Mouse (Mus musculus): ENCODE measurements at regions not wholly inside any gene's neighbourhood (a gene's known extent, or its start where the extent isn't known, plus 50 kb on each side); places are given as distances from the start of the nearest gene placed in this dataset.

DNA sequence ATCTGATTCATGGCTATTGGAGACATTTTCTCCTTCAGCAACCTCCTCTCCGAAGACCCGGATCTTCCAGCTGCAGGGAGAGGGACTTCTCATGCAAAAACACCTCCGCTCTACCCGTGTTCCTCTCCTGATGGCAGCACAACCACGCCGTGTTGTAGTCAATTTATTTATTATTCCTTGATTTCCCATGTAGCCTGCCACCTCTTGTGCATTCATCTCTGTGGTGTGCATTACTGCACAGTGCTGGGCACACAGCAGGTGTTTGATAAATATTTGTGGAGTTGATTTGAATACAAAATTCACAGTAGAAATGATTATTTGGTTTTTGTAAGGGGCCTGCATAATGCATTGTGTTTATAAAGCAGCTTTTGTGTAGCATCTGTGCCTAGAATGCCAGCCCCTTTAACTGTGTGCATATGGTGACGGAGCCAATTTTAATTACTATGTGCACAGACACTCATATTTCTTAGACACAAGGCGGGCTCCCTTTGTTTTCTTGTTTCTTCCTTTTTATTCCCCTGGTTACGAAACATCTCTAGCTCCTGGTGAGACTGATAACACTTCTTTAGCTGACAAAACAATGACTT is 124.4 kb upstream of the Chd6 start:
- H3K4me1 ChIP-seq = no peaks in the 10 kb centered on the region
- H3K36me3 ChIP-seq = no peaks in the 10 kb centered on the region
- no peaks in the 10 kb centered on the region for H3K9me3 ChIP-seq
- ATAC-seq (ENCODE audit: extremely low read depth, insufficient number of reproducible peaks, low FRiP score, low TSS enrichment) = no peak
- H3K27ac ChIP-seq (replicated peaks) = no peak overlapping the region
- H3K4me2 ChIP-seq = no peak overlapping the region
- H3K9ac ChIP-seq = no peak overlapping the region
- no peaks in the 10 kb centered on the region for H3K27me3 ChIP-seq (replicated peaks)
- 78% methylated on average over 9 of the region's 9 CpGs for WGBS
- H3K4me3 ChIP-seq = no peak overlapping the region

DNA sequence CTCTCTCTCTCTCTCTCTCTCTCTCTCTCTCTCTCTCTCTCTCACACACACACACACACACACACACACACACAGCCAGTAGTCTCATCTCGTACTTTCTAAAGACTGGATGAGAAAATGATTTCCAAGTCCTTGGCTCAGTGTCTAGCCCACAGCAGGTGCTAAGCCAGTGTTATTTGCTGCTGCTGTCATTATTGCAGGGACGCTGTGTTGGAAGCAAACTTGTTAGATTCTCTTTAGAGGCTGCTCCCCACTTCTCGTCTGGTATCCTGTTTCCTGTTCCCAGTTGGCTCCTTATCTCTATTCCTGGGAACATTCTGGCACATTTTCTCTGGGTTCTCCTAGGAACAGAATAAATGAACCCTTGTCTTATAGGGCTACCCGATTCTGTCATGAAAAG is 122.5 kb upstream of the Chd6 start:
- no peaks in the 10 kb centered on the region for H3K27me3 ChIP-seq (replicated peaks)
- H3K4me1 ChIP-seq = no peaks in the 10 kb centered on the region
- H3K4me3 ChIP-seq = no peak overlapping the region
- no peak overlapping the region for H3K9ac ChIP-seq
- no peak for ATAC-seq (ENCODE audit: extremely low read depth, insufficient number of reproducible peaks, low FRiP score, low TSS enrichment)
- WGBS = 33% methylated on average over 4 of the region's 4 CpGs
- no peak overlapping the region for H3K4me2 ChIP-seq
- no peak overlapping the region for H3K27ac ChIP-seq (replicated peaks)
- no peaks in the 10 kb centered on the region for H3K9me3 ChIP-seq
- no peaks in the 10 kb centered on the region for H3K36me3 ChIP-seq

DNA sequence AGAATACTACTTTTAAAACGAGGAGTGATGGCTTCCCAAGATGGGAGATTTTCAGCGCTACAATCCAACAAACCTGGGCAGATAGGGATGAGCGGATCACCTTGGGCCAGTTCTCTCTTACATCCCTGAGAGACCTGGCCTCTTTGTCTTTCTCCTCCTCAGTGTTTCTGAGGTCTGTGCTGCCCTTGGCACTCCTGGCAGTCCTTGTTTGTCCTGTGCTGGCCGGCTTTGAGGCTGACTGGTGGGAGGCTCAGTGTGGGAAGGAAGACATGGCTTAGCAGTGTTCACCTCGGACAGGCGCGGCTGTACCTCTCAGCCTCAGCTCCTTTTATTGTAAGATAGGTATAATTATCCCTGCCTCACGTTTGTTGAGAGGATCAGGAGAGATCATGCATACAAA is 106.9 kb upstream of the Chd6 start:
- Histone ChIP-seq H3K9me3 (no peaks in the 10 kb centered on the region), H3K4me3 (no peak overlapping the region), H3K27ac (replicated peaks) (no peak overlapping the region), H3K36me3 (no peaks in the 10 kb centered on the region), H3K4me1 (no peaks in the 10 kb centered on the region), H3K27me3 (replicated peaks) (peaks cover 11% of the 10 kb centered on the region; the same call in 1 of the 2 replicates), H3K4me2 (no peak overlapping the region), H3K9ac (no peak overlapping the region)
- ATAC-seq (ENCODE audit: extremely low read depth, insufficient number of reproducible peaks, low FRiP score, low TSS enrichment) = no peak
- 74% methylated on average over 8 of the region's 8 CpGs for WGBS

DNA sequence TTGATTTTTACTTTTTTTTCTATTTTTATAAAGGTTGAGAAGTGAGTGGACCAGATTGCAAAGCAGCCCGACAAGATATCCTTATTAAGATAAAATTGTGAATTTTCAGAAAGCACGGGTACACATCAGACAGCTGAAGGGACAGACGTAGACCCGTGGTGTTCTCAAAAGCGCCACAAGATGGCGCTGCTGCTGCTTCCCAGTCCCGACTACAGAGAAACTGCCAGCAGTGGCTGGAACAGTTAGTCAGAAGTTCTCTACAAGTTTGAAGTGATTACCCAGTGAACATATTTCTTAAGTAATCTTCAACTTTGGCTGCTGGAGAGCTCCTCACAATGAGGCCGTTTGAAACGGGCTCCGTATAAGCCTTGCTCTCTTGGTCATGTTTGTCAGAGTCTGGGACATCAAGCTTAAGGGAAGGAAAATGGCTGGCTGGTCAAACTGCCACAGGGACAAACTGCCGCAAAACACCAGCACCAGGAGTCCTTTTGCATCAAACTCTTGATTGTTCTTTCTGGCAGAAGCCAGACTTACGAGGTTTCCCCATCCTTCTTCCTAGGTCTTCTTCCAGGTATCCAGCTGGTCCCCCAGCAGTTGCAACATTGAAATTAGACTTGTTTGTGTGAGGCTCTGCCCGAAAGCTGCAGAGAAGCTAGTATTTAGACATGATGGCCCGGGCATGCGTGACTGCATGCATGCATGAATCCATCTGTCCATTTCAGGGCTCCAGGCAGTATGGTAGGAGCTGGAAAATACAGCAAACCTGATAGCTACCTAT is 106.0 kb upstream of the Chd6 start:
- peaks cover 11% of the 10 kb centered on the region; the same call in 1 of the 2 replicates for H3K27me3 ChIP-seq (replicated peaks)
- peak overlapping the region; percentile 48 for H3K4me2 ChIP-seq
- no peak overlapping the region for H3K9ac ChIP-seq
- 26% methylated on average over 15 of the region's 15 CpGs for WGBS
- no peak overlapping the region for H3K27ac ChIP-seq (replicated peaks)
- H3K4me3 ChIP-seq = no peak overlapping the region
- H3K4me1 ChIP-seq = no peaks in the 10 kb centered on the region
- no peaks in the 10 kb centered on the region for H3K36me3 ChIP-seq
- no peak for ATAC-seq (ENCODE audit: extremely low read depth, insufficient number of reproducible peaks, low FRiP score, low TSS enrichment)
- no peaks in the 10 kb centered on the region for H3K9me3 ChIP-seq

DNA sequence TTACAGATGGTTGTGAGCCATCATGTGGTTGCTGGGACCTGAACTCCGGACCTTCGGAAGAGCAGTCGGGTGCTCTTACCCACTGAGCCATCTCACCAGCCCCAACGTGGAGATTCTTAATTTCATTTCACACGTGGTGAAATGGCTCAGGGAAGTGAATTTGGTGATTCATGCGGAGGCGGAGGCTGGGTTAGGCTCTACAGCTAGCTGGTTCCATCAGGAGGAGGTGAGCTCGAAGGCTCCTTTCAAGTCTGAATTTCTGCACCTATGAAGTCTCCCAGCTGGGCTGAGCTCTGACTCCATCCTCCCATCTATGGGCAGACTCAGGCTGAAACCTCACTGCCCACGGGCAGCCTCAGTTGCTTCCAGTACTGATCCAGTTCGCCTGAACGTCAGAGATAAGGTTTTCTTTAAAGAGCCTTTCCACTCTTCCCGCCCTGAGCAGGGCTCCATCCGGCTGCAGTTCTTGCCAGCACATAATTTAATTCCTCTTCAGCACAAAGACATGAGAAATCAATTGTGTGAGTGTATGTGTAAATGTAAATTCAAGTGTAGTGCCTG is 103.5 kb upstream of the Chd6 start:
- no peaks in the 10 kb centered on the region for H3K36me3 ChIP-seq
- no peak overlapping the region for H3K4me3 ChIP-seq
- no peak overlapping the region for H3K27ac ChIP-seq (replicated peaks)
- no peaks in the 10 kb centered on the region for H3K4me1 ChIP-seq
- no peaks in the 10 kb centered on the region for H3K9me3 ChIP-seq
- no peak overlapping the region for H3K4me2 ChIP-seq
- no peak for ATAC-seq (ENCODE audit: extremely low read depth, insufficient number of reproducible peaks, low FRiP score, low TSS enrichment)
- peaks cover 11% of the 10 kb centered on the region; the same call in 1 of the 2 replicates for H3K27me3 ChIP-seq (replicated peaks)
- WGBS = 60% methylated on average over 13 of the region's 13 CpGs
- H3K9ac ChIP-seq = no peak overlapping the region

DNA sequence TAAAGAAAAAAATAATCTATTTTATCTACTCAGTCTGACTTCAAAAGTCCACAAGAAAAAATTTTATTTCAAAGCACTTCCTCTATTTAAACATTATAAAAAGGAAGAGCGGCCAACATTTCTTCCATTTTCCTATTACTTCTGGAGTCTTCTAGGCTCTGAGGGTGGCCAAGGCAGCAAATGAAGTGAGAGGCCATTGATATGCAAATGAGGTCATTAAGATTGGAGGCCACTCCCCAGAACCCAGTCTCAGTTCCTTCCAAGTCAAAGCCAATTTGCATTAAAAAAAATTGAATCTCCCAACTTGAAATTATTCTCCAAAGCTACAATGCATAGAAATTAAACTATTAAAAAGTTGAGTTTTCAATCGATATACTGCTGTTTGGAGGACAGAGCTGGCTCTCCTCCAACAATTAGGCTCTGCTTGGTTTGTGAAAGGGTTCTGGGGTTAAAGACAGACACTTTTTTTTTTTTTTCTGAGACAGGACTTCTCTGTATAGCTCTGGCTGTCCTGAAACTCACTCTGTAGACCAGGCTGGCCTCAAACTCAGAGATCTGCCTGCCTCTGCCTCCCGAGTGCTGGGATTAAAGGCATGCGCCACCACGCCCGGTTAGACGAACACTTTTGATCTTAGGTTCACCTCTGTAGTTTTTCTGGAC is 88.0 kb upstream of the Chd6 start:
- ATAC-seq (ENCODE audit: extremely low read depth, insufficient number of reproducible peaks, low FRiP score, low TSS enrichment) = no peak
- Histone ChIP-seq H3K4me1 (no peaks in the 10 kb centered on the region), H3K27me3 (replicated peaks) (no peaks in the 10 kb centered on the region), H3K27ac (replicated peaks) (no peak overlapping the region), H3K9ac (no peak overlapping the region), H3K4me3 (no peak overlapping the region), H3K9me3 (no peaks in the 10 kb centered on the region), H3K36me3 (no peaks in the 10 kb centered on the region), H3K4me2 (no peak overlapping the region)
- 87% methylated on average over 7 of the region's 7 CpGs for WGBS

DNA sequence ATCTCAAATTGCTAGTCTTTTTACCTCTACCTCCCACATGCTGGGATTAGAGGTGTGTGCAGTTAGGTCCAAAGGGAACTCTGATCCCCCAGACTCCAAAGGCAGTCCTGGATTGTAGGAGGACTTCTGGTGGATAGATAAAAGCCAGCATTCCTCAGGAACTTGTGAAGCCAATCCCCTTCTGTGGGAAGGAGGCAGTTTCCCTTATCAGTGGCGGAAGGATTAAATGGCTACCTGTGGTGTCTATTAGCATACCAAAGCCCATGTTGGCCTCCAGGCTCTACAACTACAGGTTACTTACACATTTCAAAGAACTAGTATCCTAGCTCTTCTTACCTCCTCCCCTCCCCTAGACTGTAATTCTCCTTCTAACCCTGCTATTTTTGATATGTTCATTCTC is 78.6 kb upstream of the Chd6 start:
- H3K27me3 ChIP-seq (replicated peaks) = no peaks in the 10 kb centered on the region
- no peak overlapping the region for H3K4me2 ChIP-seq
- no peak overlapping the region for H3K9ac ChIP-seq
- WGBS = 36% methylated on average over 1 of the region's 1 CpGs
- H3K4me1 ChIP-seq = peaks cover 6% of the 10 kb centered on the region
- H3K4me3 ChIP-seq = no peak overlapping the region
- H3K36me3 ChIP-seq = no peaks in the 10 kb centered on the region
- no peak for ATAC-seq (ENCODE audit: extremely low read depth, insufficient number of reproducible peaks, low FRiP score, low TSS enrichment)
- H3K9me3 ChIP-seq = no peaks in the 10 kb centered on the region
- no peak overlapping the region for H3K27ac ChIP-seq (replicated peaks)

DNA sequence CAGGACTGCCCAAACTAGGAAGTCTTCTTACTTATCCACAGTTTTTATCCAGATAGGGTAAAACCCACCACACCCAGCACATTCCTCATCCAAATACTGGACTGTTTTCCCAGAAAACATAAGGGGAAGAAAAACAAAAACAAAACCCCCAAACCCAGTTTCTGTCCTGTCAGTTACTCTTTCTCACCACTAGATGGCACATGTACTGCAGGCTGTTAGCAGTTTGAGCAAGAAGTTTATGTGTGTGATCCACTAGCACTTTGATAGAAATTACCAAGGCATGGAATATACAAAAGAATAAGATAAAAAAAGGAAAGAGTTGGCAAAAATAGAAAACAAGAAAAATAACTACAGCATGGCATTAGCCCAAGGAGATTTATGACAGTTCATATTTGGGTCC is 76.2 kb upstream of the Chd6 start:
- Histone ChIP-seq H3K9me3 (no peaks in the 10 kb centered on the region), H3K27ac (replicated peaks) (no peak overlapping the region), H3K4me2 (no peak overlapping the region), H3K4me3 (no peak overlapping the region), H3K27me3 (replicated peaks) (no peaks in the 10 kb centered on the region), H3K4me1 (peaks cover 6% of the 10 kb centered on the region), H3K36me3 (no peaks in the 10 kb centered on the region), H3K9ac (no peak overlapping the region)
- no peak for ATAC-seq (ENCODE audit: extremely low read depth, insufficient number of reproducible peaks, low FRiP score, low TSS enrichment)

DNA sequence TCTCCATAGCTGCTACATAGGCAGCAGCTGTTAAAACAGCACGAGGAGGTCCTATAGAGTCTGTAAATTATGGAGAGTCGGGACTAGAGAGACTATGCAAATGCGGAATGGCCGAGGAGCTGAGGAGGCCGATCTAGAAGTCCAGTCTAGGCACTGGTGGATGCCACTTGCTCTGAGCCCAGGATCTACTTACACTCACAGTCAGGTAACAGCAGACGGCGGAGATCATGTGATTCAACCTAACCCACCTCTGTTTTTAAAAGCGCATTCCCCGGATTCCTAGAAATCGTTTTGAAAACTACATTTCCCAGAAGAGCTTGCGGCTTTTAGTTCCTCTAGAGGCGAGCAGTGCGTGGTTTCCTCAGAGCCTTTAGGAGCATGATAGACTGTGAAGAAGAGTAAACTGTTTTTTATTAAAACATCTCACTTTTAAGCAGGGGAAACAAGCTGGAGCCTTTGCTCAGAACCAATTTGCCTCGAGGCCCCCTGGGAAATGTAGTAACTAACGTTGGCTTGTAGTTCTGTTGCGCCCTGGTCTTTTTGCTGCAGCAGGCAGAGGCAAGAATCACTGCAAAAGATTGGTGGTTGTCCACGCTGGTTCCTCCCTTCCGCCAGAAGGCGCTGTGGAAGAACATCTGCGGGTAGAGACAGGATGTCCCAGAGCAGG is 68.6 kb upstream of the Chd6 start:
- H3K4me1 ChIP-seq = peaks cover 3% of the 10 kb centered on the region; the same call in 1 of the 2 replicates
- H3K27me3 ChIP-seq (replicated peaks) = no peaks in the 10 kb centered on the region
- H3K9ac ChIP-seq = peak overlapping the region; percentile 73
- peak overlapping the region; percentile 76 for H3K4me2 ChIP-seq
- H3K9me3 ChIP-seq = no peaks in the 10 kb centered on the region
- WGBS = 3% methylated on average over 20 of the region's 20 CpGs
- H3K27ac ChIP-seq (replicated peaks) = peak overlapping the region; percentile 63
- ATAC-seq (ENCODE audit: extremely low read depth, insufficient number of reproducible peaks, low FRiP score, low TSS enrichment) = 0 out of 2 replicates have a peak, but pooled peaks have one; percentile 8
- H3K4me3 ChIP-seq = peak overlapping the region; percentile 61
- H3K36me3 ChIP-seq = no peaks in the 10 kb centered on the region

DNA sequence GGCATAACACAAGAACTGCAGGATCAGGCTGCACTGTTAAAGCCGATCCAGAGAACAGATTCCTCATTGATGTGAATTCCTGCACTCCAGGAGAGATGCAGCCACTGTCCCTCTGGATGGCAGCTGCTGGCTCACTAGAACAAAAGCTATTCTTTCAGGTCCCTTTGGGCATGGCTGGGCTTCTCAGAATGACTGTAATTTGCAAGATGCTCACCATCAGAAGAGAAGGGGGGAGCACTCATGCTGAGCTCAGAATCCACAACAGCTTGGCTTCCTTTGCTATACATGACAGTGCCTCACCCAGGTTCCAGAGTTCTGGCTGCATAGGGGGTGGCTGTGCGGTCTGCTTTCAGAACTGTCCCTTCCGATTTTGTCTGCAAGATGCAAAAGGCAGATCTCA is 57.8 kb upstream of the Chd6 start:
- Histone ChIP-seq H3K4me2 (no peak overlapping the region), H3K4me3 (no peak overlapping the region), H3K4me1 (no peaks in the 10 kb centered on the region), H3K9ac (no peak overlapping the region), H3K27me3 (replicated peaks) (no peaks in the 10 kb centered on the region), H3K27ac (replicated peaks) (no peak overlapping the region), H3K9me3 (no peaks in the 10 kb centered on the region), H3K36me3 (no peaks in the 10 kb centered on the region)
- WGBS = 23% methylated on average over 3 of the region's 3 CpGs
- ATAC-seq (ENCODE audit: extremely low read depth, insufficient number of reproducible peaks, low FRiP score, low TSS enrichment) = no peak

DNA sequence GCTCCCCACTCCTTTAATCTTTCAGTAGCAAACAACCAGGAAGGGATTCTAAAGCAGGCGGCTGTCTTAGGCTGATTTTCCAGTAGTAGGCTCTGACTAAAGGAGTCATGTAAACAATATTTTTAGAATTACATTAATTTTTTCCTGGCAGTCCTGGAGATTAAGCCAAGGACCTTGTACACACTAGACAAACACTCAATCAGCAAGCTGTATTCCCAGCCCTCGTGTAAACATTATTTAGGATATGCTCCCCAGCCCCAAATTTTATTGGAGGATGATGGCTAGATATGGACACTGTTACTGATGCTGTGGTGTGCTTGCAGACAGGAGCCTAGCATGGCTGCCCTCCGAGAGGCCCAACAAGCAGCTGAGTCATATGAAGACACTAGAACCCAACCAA is 56.6 kb upstream of the Chd6 start:
- H3K36me3 ChIP-seq = no peaks in the 10 kb centered on the region
- H3K27ac ChIP-seq (replicated peaks) = no peak overlapping the region
- no peaks in the 10 kb centered on the region for H3K4me1 ChIP-seq
- no peak overlapping the region for H3K4me2 ChIP-seq
- H3K9me3 ChIP-seq = no peaks in the 10 kb centered on the region
- no peak overlapping the region for H3K4me3 ChIP-seq
- H3K9ac ChIP-seq = no peak overlapping the region
- 59% methylated on average over 3 of the region's 3 CpGs for WGBS
- no peaks in the 10 kb centered on the region for H3K27me3 ChIP-seq (replicated peaks)
- ATAC-seq (ENCODE audit: extremely low read depth, insufficient number of reproducible peaks, low FRiP score, low TSS enrichment) = no peak
